In genomic region chr10:53595744-53596676, GRCm38 (mm10) we compare ENCODE assay signal across 8 mouse cellular contexts. TPM values are rescaled to one million over a fixed set of nuclear protein-coding genes. Genes with fewer than 3 reads are reported as not detected.
DNase-seq lines count a peak whose midpoint lies in the region; TF ChIP-seq lines count a peak whose summit lies in the region.

No protein-coding gene starts in this region.

- no peak for TF ChIP-seq POLR2A in kidney, adult 2 months (IDR thresholded peaks at IDR 0.05; ENCODE audit: low read depth, low read length)

- H3K36me3 ChIP-seq in kidney, adult 2 months (ENCODE audit: control insufficient read depth, insufficient read depth, low read length), result no peaks in the 10 kb centered on the region
- H3K36me3 ChIP-seq in limb, embryonic 10.5 days, result peaks cover 16% of the 10 kb centered on the region

- H3K27ac ChIP-seq in kidney, adult 2 months (ENCODE audit: insufficient read depth, low read depth, low read length), result peak overlapping the region; percentile 86
- H3K27ac ChIP-seq in limb, embryonic 10.5 days, result peak overlapping the region; percentile 99

- no peaks in the 10 kb centered on the region for H3K9me3 ChIP-seq in limb, embryonic 10.5 days (replicated peaks)

- peak; percentile 13 for DNase-seq in kidney, adult 2 months
- DNase-seq in kidney, postnatal 10 days, result no peak
- DNase-seq in CD4-positive, CD25-positive, alpha-beta regulatory T cell, adult 2 months (ENCODE audit: low read depth, low spot score), result peak; percentile 66
- DNase-seq in brain, adult 2 months (ENCODE audit: low read depth, low spot score), result peak; percentile 11
- DNase-seq in forelimb bud, embryonic 11.5 days (ENCODE audit: low read depth, low spot score), result peak; percentile 23
- no peak for DNase-seq in limb, embryonic 10.5 days (ENCODE audit: low spot score)
- DNase-seq in naive thymus-derived CD4-positive, alpha-beta T cell, adult 2 months (ENCODE audit: low read depth), result peak; percentile 75
- DNase-seq in spleen, adult 18-20 months, result no peak

- peaks cover 5% of the 10 kb centered on the region; the same call in 1 of the 2 replicates for H3K4me1 ChIP-seq in kidney, adult 2 months (ENCODE audit: control insufficient read depth, insufficient read depth, low read length)
- H3K4me1 ChIP-seq in limb, embryonic 10.5 days, result peaks cover 24% of the 10 kb centered on the region

- peak overlapping the region; percentile 85 for H3K4me3 ChIP-seq in kidney, adult 2 months (ENCODE audit: insufficient read depth, low read depth, low read length)
- peak overlapping the region; percentile 89 for H3K4me3 ChIP-seq in limb, embryonic 10.5 days

- 4% methylated on average over 27 of the region's 27 CpGs for WGBS in kidney, adult 2 months
- 7% methylated on average over 26 of the region's 27 CpGs for WGBS in limb, embryonic 10.5 days

- no peak for TF ChIP-seq CTCF in kidney, adult 2 months (conservative IDR thresholded peaks at IDR 0.05; ENCODE audit: insufficient read depth, insufficient read length, low read depth, low read length)

- no peaks in the 10 kb centered on the region for H3K27me3 ChIP-seq in kidney, adult 2 months (replicated peaks; ENCODE audit: control insufficient read depth, insufficient read depth, low read length)
- no peaks in the 10 kb centered on the region for H3K27me3 ChIP-seq in limb, embryonic 10.5 days (ENCODE audit: low read depth, poor library complexity, severe bottlenecking)

RNA-seq across cellular contexts. Expression of gene Asf1a, which starts 0.5 kb away (rescaled TPM):
- polyA plus RNA-seq in kidney, adult 2 months (2012; rRNA removed), result 5.6 and 6.2 TPM in 2 replicates
- polyA plus RNA-seq in limb, embryonic 10.5 days (2016; fragmentation: Nextera tagmentation; extraction: Ambion mirVana), result 176 and 177 TPM in 2 replicates

RNA-seq across cellular contexts. Expression of gene Mcm9, which starts 34.2 kb away (rescaled TPM):
- 2.9 and 3.1 TPM in 2 replicates for polyA plus RNA-seq in kidney, adult 2 months (2012; rRNA removed)
- polyA plus RNA-seq in limb, embryonic 10.5 days (2016; fragmentation: Nextera tagmentation; extraction: Ambion mirVana), result 12.5 and 14.7 TPM in 2 replicates

Comparison
In these comparisons a context has a peak if more than half of its experiments do, and no peak if none do; other contexts are left out.
1. DNase-seq: peak in kidney, adult 2 months (single experiment), CD4-positive, CD25-positive, alpha-beta regulatory T cell, adult 2 months (single experiment), brain, adult 2 months (single experiment), forelimb bud, embryonic 11.5 days (single experiment) and naive thymus-derived CD4-positive, alpha-beta T cell, adult 2 months (single experiment); none in kidney, postnatal 10 days (single experiment), limb, embryonic 10.5 days (single experiment) and spleen, adult 18-20 months (0 of 2).
2. RNA of gene Asf1a, which starts 0.5 kb away (polyA plus RNA-seq): 176 to 177 TPM in limb, embryonic 10.5 days; 5.6 to 6.2 TPM in kidney, adult 2 months; every median in the first group is over 10 times any median in the second.